Mouse (Mus musculus) spleen, adult 2 months (tissue): ENCODE data around the gene Inpp5a.

Experiments
- CTCF ChIP-seq: fragments of 200-500 bp; IDR thresholded peaks from 2 replicates; pipeline ENCODE4 v1.5.1; 2011; ENCODE audit warnings: mild to moderate bottlenecking, inconsistent platforms; ENCODE audit not compliant: insufficient read depth, insufficient read length, insufficient replicate concordance; ENCODE audit errors: extremely low read depth
- POLR2A ChIP-seq: fragments of 200-500 bp; IDR thresholded peaks from 2 replicates; pipeline ENCODE4 v1.6.1; 2011; ENCODE audit warnings: low read depth, low read length, inconsistent platforms

GRCm38 (mm10) chr7:139378355-139378754 is 10.6 kb upstream of the Inpp5a start:
- no peak for TF ChIP-seq CTCF
- no peak for TF ChIP-seq POLR2A
